Mouse (Mus musculus) lung, adult 2 months (tissue): Measurements from ENCODE around the gene Fbxw9.

Experiments
- CTCF ChIP-seq: fragments of 200-500 bp; IDR thresholded peaks from 2 replicates; pipeline ENCODE4 v1.5.1; 2011; ENCODE audit warnings: mild to moderate bottlenecking, low read length, control low read depth; ENCODE audit not compliant: insufficient read depth
- POLR2A ChIP-seq: fragments of 200-500 bp; IDR thresholded peaks from 2 replicates; pipeline ENCODE4 v1.6.1; 2011; ENCODE audit warnings: low read depth, mild to moderate bottlenecking, control low read depth, low read length, borderline replicate concordance; ENCODE audit errors: extremely low read depth

GRCm38 (mm10) chr8:85016724-85017123, 43.1 kb upstream of the Fbxw9 start:
- TF ChIP-seq POLR2A, result no peak
- no peak for TF ChIP-seq CTCF
